Mouse (Mus musculus) heart, postnatal 0 days (tissue): ENCODE data around the gene Ntn5. TPM values are rescaled to one million over a fixed set of nuclear protein-coding genes. Genes with fewer than 3 reads are reported as not detected.

Source experiments
- ATAC-seq: fragments of 200-750 bp; cut with Nextera tagmentation; 2 replicates; pipeline ENCODE4 v1.8.0; 2017; ENCODE audit warnings: low read depth, moderate number of reproducible peaks, moderate library complexity; ENCODE audit not compliant: insufficient read depth
- DNase-seq: peaks from one replicate; pipeline ENCODE4 v3.0.0-alpha.2; 2016; ENCODE audit warnings: low spot score
- H3K27ac ChIP-seq: fragments of 300-500 bp; sonication (generic); 2 replicates; pipeline ENCODE4 v1.5.1; 2014; ENCODE audit warnings: low read depth, mild to moderate bottlenecking
- H3K27me3 ChIP-seq: fragments of 300-500 bp; sonication (generic); 2 replicates; pipeline ENCODE4 v1.6.1; 2014; ENCODE audit warnings: low read length, mixed read lengths; ENCODE audit not compliant: control insufficient read depth, insufficient read depth
- H3K36me3 ChIP-seq: fragments of 300-500 bp; sonication (generic); replicated peaks from 2 replicates; pipeline ENCODE4 v1.6.1; 2014; ENCODE audit warnings: low read length, mixed read lengths; ENCODE audit not compliant: control insufficient read depth, insufficient read depth
- H3K4me1 ChIP-seq: fragments of 300-500 bp; sonication (generic); 2 replicates; pipeline ENCODE4 v1.6.1; 2014; ENCODE audit warnings: antibody characterized with exemption; ENCODE audit not compliant: control insufficient read depth, insufficient read depth
- H3K4me2 ChIP-seq: fragments of 300-500 bp; sonication (generic); 2 replicates; pipeline ENCODE4 v1.6.1; 2014; ENCODE audit warnings: low read depth, mild to moderate bottlenecking, low read length, moderate library complexity
- H3K4me3 ChIP-seq: fragments of 300-500 bp; sonication (generic); 2 replicates; pipeline ENCODE4 v1.5.1; 2014; ENCODE audit warnings: low read depth, low read length
- H3K9ac ChIP-seq: fragments of 300-500 bp; sonication (generic); replicated peaks from 2 replicates; pipeline ENCODE4 v1.6.1; 2014; ENCODE audit warnings: low read depth, low read length, mixed read lengths
- H3K9me3 ChIP-seq: fragments of 300-500 bp; sonication (generic); replicated peaks from 2 replicates; pipeline ENCODE4 v1.6.1; 2016; ENCODE audit warnings: low read length; ENCODE audit not compliant: control insufficient read depth
- CTCF ChIP-seq: IDR thresholded peaks from 2 replicates; pipeline ENCODE4 v1.5.1; 2016; ENCODE audit warnings: antibody characterized with exemption, control low read depth, low read depth
- EP300 ChIP-seq: IDR thresholded peaks from 2 replicates; pipeline ENCODE4 v1.6.1; 2016; ENCODE audit warnings: antibody characterized with exemption, low read depth
- WGBS: fragments of 180-500 bp; shearing (Covaris S2); extraction: QIAGEN DNeasy Blood & Tissue Kit; methylation state at CpG from one replicate; pipeline ENCODE4 v1.1.7; 2014; 5-methylcytosine and 5-hydroxymethylcytosine counted together
- polyA plus RNA-seq: library from polyadenylated mRNA; unstranded; fragments of >200 nt; fragmentation: Nextera tagmentation; extraction: Ambion mirVana; gene quantifications from 2 replicates; pipeline ENCODE4 v1.2.1, GENCODE M21; 2015
- total RNA-seq: library from RNA; depleted of rRNA; stranded (reverse); fragments of >200 nt; gene quantifications from 2 replicates; pipeline ENCODE4 v1.2.3, GENCODE M21; 2014; ENCODE audit warnings: low replicate concordance

The Ntn5 gene
- total and polyA plus RNA-seq, 2 experiments from 2014 or later: not detected

GRCm38 (mm10) chr7:45678513-45678912 lies 5.3 kb upstream of the Ntn5 start:
- ATAC-seq (no peak), DNase-seq (no peak)
- no peak overlapping the region for H3K9ac ChIP-seq
- no peak overlapping the region for H3K4me3 ChIP-seq
- H3K9me3 ChIP-seq: no peaks in the 10 kb centered on the region
- H3K4me2 ChIP-seq: no peak overlapping the region
- no peaks in the 10 kb centered on the region for H3K36me3 ChIP-seq
- H3K4me1 ChIP-seq: peaks cover 26% of the 10 kb centered on the region
- no peak overlapping the region for H3K27ac ChIP-seq
- no peaks in the 10 kb centered on the region for H3K27me3 ChIP-seq
- TF ChIP-seq CTCF: no peak
- no peak for TF ChIP-seq EP300
- 92% methylated on average over 14 of the region's 14 CpGs for WGBS

DNA sequence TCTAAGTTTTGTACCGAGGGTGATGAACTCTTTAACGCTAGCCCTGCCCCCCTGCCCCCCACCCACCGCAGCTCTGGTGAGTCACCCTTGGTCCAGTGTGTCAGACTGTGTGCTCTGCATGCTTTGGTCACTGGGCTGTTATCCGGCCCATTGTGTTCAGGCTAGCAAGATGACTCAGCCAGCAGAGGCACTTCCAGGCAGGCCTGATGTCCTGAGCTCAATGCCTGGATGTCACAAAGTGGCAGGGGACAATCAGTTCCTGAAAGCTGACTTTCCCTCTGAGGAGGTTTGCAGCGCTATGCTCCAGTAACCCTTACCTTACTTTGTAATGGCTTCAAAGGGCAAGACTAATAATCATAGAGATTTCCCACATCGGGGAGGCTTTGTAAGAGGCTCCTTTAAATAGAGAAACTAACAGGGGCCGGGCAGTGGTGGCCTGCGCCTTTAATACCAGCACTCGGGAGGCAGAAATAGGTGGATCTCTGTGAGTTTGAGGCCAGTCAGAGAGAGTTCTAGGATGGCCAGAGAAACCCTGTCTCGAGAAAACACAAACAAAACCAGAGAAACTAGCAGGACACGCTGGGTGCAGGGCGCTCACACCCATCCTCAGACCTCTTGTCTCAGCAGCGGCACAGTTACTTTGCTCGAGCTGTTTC lies 3.7 kb upstream of the Ntn5 start:
- Histone ChIP-seq H3K4me2 (no peak overlapping the region), H3K4me3 (no peak overlapping the region), H3K27me3 (no peaks in the 10 kb centered on the region), H3K4me1 (peaks cover 26% of the 10 kb centered on the region), H3K9me3 (no peaks in the 10 kb centered on the region), H3K9ac (no peak overlapping the region; the same call in 1 of the 2 replicates), H3K36me3 (no peaks in the 10 kb centered on the region), H3K27ac (peak overlapping the region; percentile 89)
- peak; percentile 83 for ATAC-seq
- TF ChIP-seq CTCF (no peak), EP300 (peak; percentile 90)
- DNase-seq: peak; percentile 79
- WGBS: 49% methylated on average over 14 of the region's 14 CpGs

DNA sequence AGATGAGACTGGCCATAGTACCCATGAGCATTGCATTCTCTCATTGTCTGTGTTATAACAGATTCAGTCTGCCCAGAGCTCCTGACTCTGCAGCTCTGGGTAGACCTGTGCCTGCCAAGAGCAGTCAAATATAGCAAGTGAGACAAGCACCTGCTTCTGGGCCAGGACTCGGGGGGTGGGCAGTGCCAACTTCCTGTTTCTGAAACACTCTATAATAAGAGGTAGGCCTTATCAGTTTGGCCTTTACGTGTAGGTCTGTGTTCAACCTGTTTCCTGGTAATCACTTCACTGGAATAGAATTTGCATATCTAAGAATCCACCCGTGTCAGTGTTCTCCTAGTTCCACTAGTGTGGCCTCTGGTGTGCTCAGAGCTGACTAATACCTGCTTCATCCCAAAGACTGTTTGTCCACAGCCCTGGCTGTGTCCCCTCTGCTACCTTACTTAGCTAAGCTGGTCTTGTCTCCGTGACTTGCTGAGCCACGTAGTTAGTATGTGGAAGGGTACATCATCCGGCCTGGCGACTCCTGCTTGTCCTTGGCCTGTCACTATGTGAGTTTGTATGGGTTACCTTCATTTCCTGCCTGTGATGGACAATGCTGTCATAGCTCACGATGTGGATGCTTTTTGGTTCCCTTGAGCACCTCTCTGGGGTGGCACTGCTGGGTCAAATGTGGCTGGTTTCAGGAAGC lies 2.6 kb upstream of the Ntn5 start:
- Histone ChIP-seq H3K27ac (peak overlapping the region; percentile 89), H3K9me3 (no peaks in the 10 kb centered on the region), H3K27me3 (no peaks in the 10 kb centered on the region), H3K4me3 (no peak overlapping the region), H3K9ac (no peak overlapping the region; the same call in 1 of the 2 replicates), H3K4me2 (no peak overlapping the region), H3K4me1 (peaks cover 26% of the 10 kb centered on the region), H3K36me3 (no peaks in the 10 kb centered on the region)
- TF ChIP-seq CTCF (no peak), EP300 (peak; percentile 44; the same call in 1 of the 2 replicates)
- ATAC-seq (peak; percentile 70), DNase-seq (peak; percentile 87)
- WGBS: 39% methylated on average over 8 of the region's 8 CpGs

DNA sequence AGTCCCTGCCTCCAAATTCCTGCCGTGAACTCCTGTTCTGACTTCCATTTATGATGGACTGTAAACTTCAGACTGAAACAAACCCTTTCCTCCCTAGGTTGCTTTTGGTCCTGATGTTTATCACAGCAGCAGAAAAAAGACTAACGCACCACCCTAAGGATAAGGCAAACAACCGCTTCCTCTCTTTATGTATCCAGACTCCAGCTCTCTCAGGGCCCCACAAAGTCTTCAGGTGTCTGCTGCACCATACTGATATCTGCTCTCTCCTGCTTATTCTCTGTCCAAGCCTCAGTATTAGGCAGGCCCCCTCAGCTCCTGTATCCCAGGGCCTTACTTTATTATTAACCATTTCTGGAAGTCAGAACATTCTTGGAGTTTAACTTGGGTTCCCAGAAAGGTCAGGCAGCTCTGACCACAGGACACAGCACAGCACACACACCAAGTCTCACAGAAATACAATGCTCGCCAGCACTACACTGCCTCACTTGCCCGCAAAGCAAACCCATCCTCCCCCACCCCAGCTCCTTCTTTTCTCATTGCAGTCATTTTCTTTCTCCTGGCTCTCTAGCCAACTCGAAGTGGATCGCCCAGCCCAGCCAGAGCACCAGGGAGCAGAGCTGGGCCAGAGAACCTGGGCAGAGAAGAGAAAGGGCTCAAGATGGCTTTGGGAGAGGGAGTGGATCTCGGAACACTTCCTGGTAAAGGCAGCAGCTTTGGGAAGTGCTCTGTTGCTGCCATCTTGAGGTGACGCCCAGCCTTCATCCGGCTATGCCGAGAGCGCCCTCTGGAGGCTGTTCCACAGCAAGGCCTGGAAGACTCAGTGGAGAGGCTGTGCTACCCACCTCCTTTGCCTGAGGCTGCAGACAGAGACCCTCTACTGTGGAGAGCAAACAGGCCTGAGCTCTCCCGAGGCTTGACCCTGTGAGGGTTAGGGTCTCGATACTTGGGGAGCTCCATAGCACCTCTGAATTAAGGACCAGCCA lies 1.4 kb upstream of the Ntn5 start:
- Histone ChIP-seq H3K27ac (peak overlapping the region; percentile 89), H3K4me3 (no peak overlapping the region), H3K36me3 (no peaks in the 10 kb centered on the region), H3K4me2 (0 out of 2 replicates have a peak overlapping the region, but pooled peaks have one; percentile 12), H3K9ac (no peak overlapping the region), H3K27me3 (no peaks in the 10 kb centered on the region), H3K4me1 (peaks cover 26% of the 10 kb centered on the region), H3K9me3 (no peaks in the 10 kb centered on the region)
- TF ChIP-seq EP300 (no peak), CTCF (peak; percentile 99)
- ATAC-seq (peak; percentile 48), DNase-seq (peak; percentile 86)
- 32% methylated on average over 14 of the region's 14 CpGs for WGBS

GRCm38 (mm10) chr7:45685811-45686210 lies 2.0 kb downstream of the Ntn5 start:
- Histone ChIP-seq H3K4me2 (no peak overlapping the region), H3K36me3 (no peaks in the 10 kb centered on the region), H3K4me1 (peaks cover 36% of the 10 kb centered on the region), H3K27me3 (no peaks in the 10 kb centered on the region), H3K9me3 (no peaks in the 10 kb centered on the region), H3K9ac (no peak overlapping the region), H3K27ac (no peak overlapping the region), H3K4me3 (no peak overlapping the region)
- DNase-seq (no peak), ATAC-seq (no peak)
- WGBS: 65% methylated on average over 10 of the region's 10 CpGs
- TF ChIP-seq EP300 (no peak), CTCF (no peak)
